Mouse (Mus musculus) C2C12 (cell line): Measurements from ENCODE around the gene Zc3h15. TPM values are rescaled to one million over a fixed set of nuclear protein-coding genes. Genes with fewer than 3 reads are reported as not detected.
"Not testable (repeated sequence)": the region's sequence is repeated elsewhere in the genome, so short reads cannot be mapped to it uniquely, and the experiment has no call there.

Source experiments
- H3K27me3 ChIP-seq: one replicate; pipeline ENCODE4 v1.6.1; 2011; ENCODE audit not compliant: control insufficient read depth, insufficient read depth, insufficient read length
- H3K36me3 ChIP-seq: one replicate; pipeline ENCODE4 v1.6.1; 2011; ENCODE audit not compliant: control insufficient read depth, insufficient read depth
- H3K4me3 ChIP-seq: one replicate; pipeline ENCODE4 v1.5.1; 2011; ENCODE audit warnings: mild to moderate bottlenecking, control low read depth; ENCODE audit not compliant: poor library complexity, insufficient read depth, severe bottlenecking
- H3K79me2 ChIP-seq: one replicate; pipeline ENCODE4 v1.6.1; 2011; ENCODE audit not compliant: control insufficient read depth, insufficient read depth
- H3K79me3 ChIP-seq: one replicate; pipeline ENCODE4 v1.6.1; 2011; ENCODE audit warnings: low read depth, control low read depth
- H3ac ChIP-seq: one replicate; pipeline ENCODE3; 2011; ENCODE audit warnings: low read depth; ENCODE audit not compliant: control insufficient read depth, insufficient read length
- CEBPB ChIP-seq: IDR thresholded peaks from one replicate; pipeline ENCODE4 v1.6.1; 2011; ENCODE audit warnings: low read depth, mild to moderate bottlenecking, control low read depth, moderate library complexity
- CTCF ChIP-seq: IDR thresholded peaks from one replicate; pipeline ENCODE4 v1.5.1; 2011; ENCODE audit not compliant: control insufficient read depth, insufficient read depth, insufficient read length
- FOSL1 ChIP-seq: IDR thresholded peaks from one replicate; pipeline ENCODE4 v1.8.0; 2011; ENCODE audit warnings: mild to moderate bottlenecking, low read length; ENCODE audit not compliant: poor library complexity, insufficient read depth, severe bottlenecking
- MAX ChIP-seq: IDR thresholded peaks from one replicate; pipeline ENCODE4 v1.6.1; 2011; ENCODE audit warnings: mild to moderate bottlenecking, control low read depth
- MYOD1 ChIP-seq: IDR thresholded peaks from one replicate; pipeline ENCODE4 v1.6.1; 2011; ENCODE audit warnings: low read depth; ENCODE audit not compliant: control insufficient read depth, insufficient read length
- MYOG ChIP-seq: IDR thresholded peaks from one replicate; pipeline ENCODE4 v1.6.1; 2011; ENCODE audit not compliant: control insufficient read depth, insufficient read length; ENCODE audit errors: extremely low read depth
- USF1 ChIP-seq: IDR thresholded peaks from one replicate; pipeline ENCODE4 v1.6.1; 2011; ENCODE audit warnings: low read depth, mild to moderate bottlenecking, control low read depth, moderate library complexity
- polyA plus RNA-seq: library from polyadenylated mRNA; unstranded; fragments of >200 nt; fragmentation: generic; extraction: Trizol; gene quantifications from one replicate; pipeline ENCODE4 v1.2.1, GENCODE M21; 2012; ENCODE audit warnings: missing spikeins

Zc3h15 gene
- polyA plus RNA-seq, 1 experiment, result 52.1 TPM

GRCm38 (mm10) chr2:83705580-83706158 is 61.4 kb downstream of the Zc3h15 start:
- H3K79me2 ChIP-seq, result no peaks in the 10 kb centered on the region
- H3ac ChIP-seq, result no peak overlapping the region
- no peak overlapping the region for H3K4me3 ChIP-seq
- TF ChIP-seq MYOG (no peak), MAX (no peak), MYOD1 (no peak), USF1 (no peak), CEBPB (no peak), CTCF (no peak), FOSL1 (no peak)
- no peaks in the 10 kb centered on the region for H3K36me3 ChIP-seq
- H3K79me3 ChIP-seq, result no peaks in the 10 kb centered on the region
- H3K27me3 ChIP-seq, result no peaks in the 10 kb centered on the region

- H3K36me3 ChIP-seq, result no peaks in the 10 kb centered on the region
- TF ChIP-seq CEBPB, result no peak
- TF ChIP-seq FOSL1, result no peak
- no peak for TF ChIP-seq CTCF
- TF ChIP-seq MYOG, result no peak
- H3ac ChIP-seq, result no peak overlapping the region
- H3K27me3 ChIP-seq, result no peaks in the 10 kb centered on the region
- no peaks in the 10 kb centered on the region for H3K79me3 ChIP-seq
- no peak overlapping the region for H3K4me3 ChIP-seq
- H3K79me2 ChIP-seq, result no peaks in the 10 kb centered on the region
Observed at GRCm38 (mm10) chr2:83709896-83710524, 65.8 kb downstream of the Zc3h15 start.

GRCm38 (mm10) chr2:83713281-83713680 is 69.0 kb downstream of the Zc3h15 start:
- not testable (repeated sequence) for H3K4me3 ChIP-seq, H3ac ChIP-seq, H3K36me3 ChIP-seq, H3K27me3 ChIP-seq, H3K79me3 ChIP-seq, H3K79me2 ChIP-seq

DNA sequence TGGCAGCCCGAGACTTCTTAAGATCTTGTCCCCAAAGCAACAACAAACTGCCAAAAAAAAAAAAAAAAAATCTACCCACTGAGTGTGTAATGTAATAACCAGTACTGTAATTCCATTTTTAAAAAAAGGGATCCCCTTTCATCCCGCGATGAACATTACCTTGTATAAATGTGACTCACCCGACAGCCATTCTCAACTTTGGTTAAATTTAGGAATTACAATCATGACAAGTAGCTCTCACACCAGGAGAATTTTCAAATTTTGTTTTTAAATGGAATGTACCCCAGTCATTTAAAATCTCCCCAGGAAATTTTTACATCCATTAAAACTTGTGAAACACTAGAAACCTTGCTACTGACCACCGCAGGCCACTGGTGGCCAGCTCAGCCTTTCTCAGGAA is 69.7 kb downstream of the Zc3h15 start:
- Histone ChIP-seq H3ac (no peak overlapping the region), H3K79me2 (no peaks in the 10 kb centered on the region)
- TF ChIP-seq USF1, result no peak
- TF ChIP-seq CEBPB, result no peak
- no peak for TF ChIP-seq MYOD1
- no peak for TF ChIP-seq CTCF
- no peak for TF ChIP-seq MAX
- no peak for TF ChIP-seq MYOG
- TF ChIP-seq FOSL1, result no peak

More for the DNA sequence above, 69.7 kb downstream of the Zc3h15 start:
- Histone ChIP-seq H3K79me3 (no peaks in the 10 kb centered on the region), H3K27me3 (no peaks in the 10 kb centered on the region), H3K36me3 (no peaks in the 10 kb centered on the region), H3K4me3 (no peak overlapping the region)

Other genes starting within 250 kb of the Zc3h15 start
- gene Itgav, start 80.0 kb downstream of the Zc3h15 start, polyA plus RNA-seq, result 32.1 TPM
- gene Fam171b, start 168.2 kb downstream of the Zc3h15 start, polyA plus RNA-seq, result 1.1 TPM